Mouse (Mus musculus): ENCODE data around the gene Dlgap4.

GRCm38 (mm10) chr2:156801045-156801444, 187.5 kb downstream of the Dlgap4 start:
- TF ChIP-seq CTCF (IDR thresholded peaks at IDR 0.05; ENCODE audit: extremely low read depth, insufficient read depth, low read length) (no peak), POLR2A (IDR thresholded peaks at IDR 0.05; ENCODE audit: extremely low read depth, insufficient read depth, low read length) (no peak)
